Mouse (Mus musculus) brain, embryonic 14.5 days (tissue): ENCODE data around the gene Crabp2.

Source experiments
- CTCF ChIP-seq: fragments of 200-500 bp; IDR thresholded peaks from 2 replicates; pipeline ENCODE4 v1.5.1; 2012; ENCODE audit warnings: inconsistent platforms, mild to moderate bottlenecking, moderate library complexity, borderline replicate concordance; ENCODE audit not compliant: insufficient read depth, insufficient read length; ENCODE audit errors: extremely low read depth
- POLR2A ChIP-seq: fragments of 200-500 bp; IDR thresholded peaks from 2 replicates; pipeline ENCODE4 v1.6.1; 2012; ENCODE audit warnings: mild to moderate bottlenecking, inconsistent platforms, borderline replicate concordance; ENCODE audit not compliant: poor library complexity, insufficient read depth, insufficient read length, severe bottlenecking; ENCODE audit errors: extremely low read depth

GRCm38 (mm10) chr3:87993436-87993835 is 45.0 kb downstream of the Crabp2 start:
- TF ChIP-seq CTCF (no peak), POLR2A (no peak)
